Mouse (Mus musculus) megakaryocyte-erythroid progenitor cell, adult 5-6 weeks (primary cell): ENCODE measurements around the gene Pnmt. TPM values are rescaled to one million over a fixed set of nuclear protein-coding genes. Genes with fewer than 3 reads are reported as not detected.

ENCODE experiments used
- ATAC-seq: replicated peaks from 2 replicates; pipeline ENCODE4 v1.8.0; 2016; ENCODE audit warnings: mild to moderate bottlenecking, inconsistent platforms; ENCODE audit not compliant: severe bottlenecking, poor library complexity, low FRiP score, low TSS enrichment
- total RNA-seq, 2 experiments: library from RNA; stranded (forward) in 1 of 2; stranded (reverse) in 1 of 2; fragments of 200-1000, 215-1000 nt in 1 of 2; fragments of >200 nt in 1 of 2; fragmentation: Nextera tagmentation in 1 of 2; gene quantifications; 2 replicates each; pipeline ENCODE4 v1.2.3; 2014 to 2017

Gene Pnmt
- total RNA-seq (2014; fragmentation: Nextera tagmentation) (not detected in 2 replicates), total RNA-seq (2017) (not detected in 2 replicates)

DNA sequence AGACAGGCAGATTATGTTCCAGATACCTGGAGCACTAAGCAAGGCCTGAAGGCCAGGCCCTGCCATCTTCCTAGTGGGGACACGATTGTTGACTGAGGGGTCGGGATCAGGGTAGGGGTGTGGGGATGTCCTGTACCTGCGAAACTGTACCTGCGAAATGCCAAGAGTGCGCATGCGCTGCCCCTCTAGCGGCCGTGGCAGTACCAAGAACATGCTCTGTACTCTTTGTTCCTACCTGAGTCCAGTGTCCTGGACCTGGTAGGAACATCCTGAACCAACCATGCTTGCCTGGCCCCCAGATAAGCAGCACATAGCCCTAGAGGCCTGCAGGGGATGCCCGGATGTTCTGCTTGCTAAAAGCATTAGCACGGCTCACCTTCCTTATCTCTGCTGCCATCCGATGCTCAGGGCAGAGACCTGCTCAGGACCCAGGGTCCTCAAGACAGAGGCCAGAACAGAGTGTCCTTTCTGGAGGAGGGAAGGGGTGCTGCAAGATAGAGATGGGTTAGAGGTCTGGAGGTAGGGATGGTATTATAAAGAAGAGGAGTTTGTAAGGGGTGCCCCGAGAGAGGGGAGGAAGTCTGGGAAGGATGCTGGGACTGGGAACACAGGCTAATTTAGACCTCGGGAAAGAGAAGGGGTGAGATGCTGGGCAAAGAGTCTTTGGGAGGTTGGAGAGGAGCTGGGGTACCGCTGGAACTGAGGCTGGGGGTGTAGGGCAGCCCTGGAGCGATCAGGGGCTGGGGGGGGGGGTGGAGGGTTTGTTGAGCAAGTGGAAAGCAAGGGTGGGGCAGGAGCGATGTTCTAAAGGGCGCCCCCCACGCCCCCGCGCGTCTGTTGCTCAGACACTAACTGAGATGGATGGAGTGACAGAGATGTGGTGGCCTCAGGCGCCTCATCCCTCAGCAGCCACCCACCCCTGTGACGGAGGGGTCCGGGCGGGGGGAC lies at the start of gene Pnmt:
Gene Pnmt (plus strand): TSS at position 813 of the 948 bp plus-strand sequence.
- no peak for ATAC-seq

DNA sequence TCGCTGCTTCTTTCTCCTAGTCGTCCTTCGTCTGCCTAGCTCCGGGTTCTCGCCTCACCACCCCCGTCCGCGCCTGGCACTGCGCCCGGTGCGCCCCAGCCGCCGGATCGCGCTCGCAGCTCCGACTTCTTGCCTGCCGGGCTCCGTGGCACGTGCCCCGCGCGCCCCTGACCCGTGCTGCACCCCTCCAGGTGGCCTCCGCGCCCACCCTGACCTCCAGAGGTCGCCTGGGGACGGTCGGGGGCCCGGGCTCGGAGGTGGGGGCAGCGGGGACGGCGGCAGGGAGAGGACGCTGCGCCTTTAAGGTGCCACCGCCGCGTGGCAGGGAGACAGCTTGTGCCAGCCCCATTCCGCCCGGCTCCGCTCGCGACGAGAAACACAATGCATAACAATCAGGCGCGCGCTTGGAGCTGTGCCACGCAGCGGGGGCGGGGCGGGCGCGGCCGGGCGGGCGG lies 47.7 kb upstream of the Pnmt start:
- ATAC-seq = no peak

DNA sequence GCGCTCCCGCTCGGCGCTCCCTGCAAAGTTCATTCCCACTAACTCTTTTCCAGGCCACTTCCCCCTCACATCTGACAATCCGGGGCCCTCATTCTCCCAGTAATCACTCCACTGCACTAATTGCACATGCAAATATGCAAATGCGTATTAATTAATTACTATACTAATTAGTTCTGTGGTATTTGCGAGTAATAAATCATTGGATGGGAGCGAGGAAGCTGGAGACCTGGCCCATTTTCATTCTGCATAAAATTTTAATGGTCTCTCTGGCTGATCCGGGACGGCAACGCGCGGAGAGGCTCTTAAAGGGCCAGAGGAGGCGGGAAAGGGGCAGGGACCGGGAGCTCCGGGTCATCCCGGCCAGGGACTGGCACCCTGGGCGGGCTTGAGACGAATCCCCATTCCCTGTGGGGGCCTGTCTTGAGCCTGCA lies 47.2 kb upstream of the Pnmt start:
- no peak for ATAC-seq

GRCm38 (mm10) chr11:98339679-98340287 lies 46.5 kb upstream of the Pnmt start:
- no peak for ATAC-seq

DNA sequence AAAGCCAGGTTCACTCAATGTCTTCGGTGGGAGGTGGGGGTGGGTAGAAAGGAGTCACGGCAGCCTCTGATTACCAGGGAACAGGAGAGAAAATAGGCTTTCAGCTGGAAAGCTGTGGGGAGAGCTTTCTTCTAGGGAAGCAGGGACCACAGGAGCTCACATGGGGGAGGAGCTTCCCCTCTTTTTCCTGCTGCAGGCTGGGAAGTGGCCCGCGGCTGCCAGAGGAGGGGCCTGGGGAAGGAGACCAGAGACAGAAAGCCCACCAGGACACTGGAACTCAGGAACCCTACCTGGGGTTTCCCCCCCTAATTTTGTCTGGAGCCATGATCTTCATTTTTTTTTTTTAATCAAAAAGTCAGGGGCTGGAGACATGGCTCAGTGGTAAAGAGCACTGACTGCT lies 45.7 kb upstream of the Pnmt start:
- no peak for ATAC-seq

GRCm38 (mm10) chr11:98341174-98341573 lies 45.1 kb upstream of the Pnmt start:
- ATAC-seq = no peak

- ATAC-seq = peak; percentile 69
These were observed 44.0 kb upstream of the Pnmt start for GRCm38 (mm10) chr11:98342000-98342945.

DNA sequence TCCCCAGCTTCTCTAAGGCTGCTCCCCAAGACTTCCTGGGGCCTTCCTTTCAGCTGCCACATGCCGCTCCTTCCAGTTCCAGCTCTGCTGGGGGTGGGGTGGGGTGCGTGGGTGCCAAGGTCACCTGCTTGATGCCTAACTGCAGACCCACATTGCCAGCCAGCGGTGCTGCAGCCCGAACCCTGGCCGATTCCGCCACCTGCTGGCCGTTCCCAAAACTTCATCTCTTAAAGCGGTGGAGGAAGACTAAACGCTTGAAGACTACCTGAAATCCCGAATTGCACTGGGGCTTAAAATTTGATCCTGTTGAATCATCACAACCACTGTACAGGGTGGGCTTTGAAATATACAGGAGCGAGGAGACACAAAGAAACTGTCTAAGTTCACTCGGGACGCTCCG lies 41.0 kb upstream of the Pnmt start:
- 0 out of 2 replicates have a peak, but pooled peaks have one; percentile 25 for ATAC-seq

DNA sequence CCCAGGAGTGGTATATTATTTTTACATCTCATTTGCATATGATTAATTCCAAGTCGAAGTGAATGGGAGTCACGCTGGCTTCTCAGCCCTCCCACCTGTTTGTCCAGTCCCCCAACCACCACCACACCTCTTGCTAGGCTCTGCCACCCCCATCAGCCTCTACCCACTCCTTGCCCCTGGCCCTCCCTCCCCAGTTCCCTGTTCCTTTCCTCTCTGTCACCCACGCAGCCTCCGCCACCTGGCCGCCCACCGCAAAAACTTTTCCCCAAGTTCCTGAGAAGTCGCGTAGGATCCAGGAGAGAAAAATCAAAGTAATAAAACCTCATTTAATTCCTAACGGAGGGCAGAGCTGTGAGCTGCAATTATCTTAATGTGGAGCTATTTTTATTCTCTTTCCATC lies 40.1 kb upstream of the Pnmt start:
- ATAC-seq = no peak

DNA sequence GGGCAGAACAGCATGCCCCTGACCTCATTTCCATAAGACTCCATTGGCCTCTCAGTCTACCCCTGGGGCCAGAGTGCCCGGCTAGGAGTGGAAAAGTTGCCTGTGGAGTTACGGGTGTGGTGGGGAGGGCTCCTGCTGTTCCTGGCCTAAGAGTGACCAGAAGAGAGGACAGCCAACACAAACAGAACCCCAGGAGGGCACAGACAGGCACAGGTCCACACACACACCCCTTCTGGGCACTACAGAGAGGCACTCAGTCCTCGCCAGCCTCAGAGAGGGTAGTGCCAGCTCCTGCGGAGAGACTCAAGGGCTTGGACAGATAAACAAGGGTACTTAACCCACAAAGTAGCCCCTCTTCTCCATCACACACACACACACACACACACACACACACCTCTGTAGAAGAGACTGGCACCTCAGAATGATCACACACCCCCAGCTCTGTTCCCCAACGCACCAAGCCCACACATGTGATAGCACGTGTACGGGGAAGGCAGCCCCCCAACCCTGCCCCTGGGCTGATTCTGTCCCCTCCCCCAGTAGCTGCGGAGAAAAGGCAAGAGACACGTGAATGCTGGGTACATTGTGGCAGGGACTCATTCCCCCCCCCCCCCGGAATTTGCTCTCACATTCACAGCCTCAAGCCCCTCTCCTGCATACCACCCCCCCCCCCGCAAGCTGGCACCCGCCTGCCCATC lies 38.7 kb upstream of the Pnmt start:
- no peak for ATAC-seq

GRCm38 (mm10) chr11:98348083-98348961 lies 37.9 kb upstream of the Pnmt start, which contains the start of gene Ppp1r1b:
Gene Ppp1r1b (plus strand): TSS chr11:98348404.
- no peak for ATAC-seq

GRCm38 (mm10) chr11:98349308-98349707 lies 36.9 kb upstream of the Pnmt start:
- ATAC-seq = no peak

DNA sequence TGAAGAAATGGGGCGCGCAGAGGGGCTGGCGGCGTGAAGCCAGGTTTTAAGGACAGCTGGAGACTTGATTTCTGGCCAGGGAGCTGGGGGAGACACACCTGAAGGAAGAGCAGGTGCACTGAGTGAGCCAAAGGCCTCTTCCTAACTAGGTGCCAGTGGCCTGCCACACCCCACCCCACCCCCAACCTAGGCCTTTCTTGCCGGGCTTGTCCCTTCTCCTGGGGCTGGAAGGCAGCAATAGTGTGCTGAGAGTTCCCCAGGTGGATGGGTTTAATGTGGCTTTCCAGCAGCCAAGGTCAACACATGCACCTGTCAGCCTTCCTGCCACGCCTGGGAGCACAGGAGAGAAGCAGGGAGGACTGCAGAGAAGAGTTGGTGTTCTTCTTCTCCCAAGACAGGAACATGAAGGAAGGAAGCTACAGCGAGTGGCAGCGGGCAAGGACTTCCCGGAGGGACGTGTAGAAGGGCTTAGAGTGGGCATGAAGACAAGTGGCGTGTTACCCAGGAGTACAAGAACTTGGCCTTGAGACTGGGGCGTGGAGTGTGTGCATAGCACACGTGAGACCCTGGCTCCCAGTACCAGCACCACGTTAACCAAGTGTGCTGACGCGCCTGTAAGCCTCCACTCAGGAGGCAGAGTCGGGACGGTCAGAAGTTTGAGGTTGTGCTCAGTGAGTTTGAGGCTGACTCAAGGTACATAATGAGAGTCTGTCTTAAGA lies 33.8 kb upstream of the Pnmt start:
- ATAC-seq = no peak

DNA sequence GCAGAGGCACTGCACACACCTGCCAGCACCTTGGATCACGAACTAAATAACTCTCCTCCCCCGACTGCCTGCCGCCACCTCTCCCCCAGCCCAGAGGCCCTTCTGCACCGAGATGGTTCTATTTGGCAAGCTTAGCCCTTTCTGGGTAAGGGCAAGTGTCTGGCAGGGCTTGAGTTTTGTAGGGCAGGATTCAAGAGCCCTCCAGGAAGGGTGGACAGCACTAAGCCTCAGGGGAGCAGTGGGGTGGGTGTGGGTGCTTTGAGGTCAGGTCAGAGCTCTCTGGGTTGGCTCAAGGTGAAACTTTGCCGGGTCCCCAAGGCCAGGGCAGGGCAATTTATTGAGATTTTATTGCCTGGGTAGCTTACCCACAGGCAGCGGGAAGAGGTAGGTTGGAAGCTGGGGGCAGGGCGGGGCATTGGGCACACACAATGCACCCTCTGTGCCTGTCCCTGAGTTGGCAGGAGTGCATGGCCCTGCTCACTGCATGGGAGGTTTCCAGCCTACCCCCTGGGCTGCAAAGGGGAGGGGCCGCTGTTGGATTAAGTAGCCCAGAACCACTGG lies 32.5 kb upstream of the Pnmt start:
- no peak for ATAC-seq

DNA sequence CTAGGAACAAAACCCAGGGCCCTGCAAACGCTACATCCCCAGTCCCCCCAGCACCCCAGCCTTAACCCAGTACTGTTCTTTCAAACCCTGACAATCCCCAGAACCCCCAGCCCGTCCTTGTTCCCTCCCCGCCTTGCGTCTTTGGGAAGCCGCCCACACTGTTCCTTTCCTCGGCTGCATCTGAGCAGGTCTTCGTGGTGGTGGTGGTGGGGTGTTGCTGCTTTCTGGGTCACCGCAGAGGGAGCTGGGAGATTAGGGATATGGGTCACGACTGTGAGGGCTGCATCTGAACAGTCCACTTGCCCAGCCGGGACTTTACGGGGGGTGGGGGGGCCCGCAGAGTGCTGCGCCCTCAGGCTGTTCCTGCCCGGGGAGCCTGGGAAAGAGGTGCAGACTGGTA lies 31.8 kb upstream of the Pnmt start:
- no peak for ATAC-seq

- peak; percentile 46 for ATAC-seq
These were observed 30.4 kb upstream of the Pnmt start for GRCm38 (mm10) chr11:98355732-98356299.
